Mouse (Mus musculus) forebrain, postnatal 0 days (tissue): ENCODE measurements around the gene Ppargc1a. TPM values are rescaled to one million over a fixed set of nuclear protein-coding genes. Genes with fewer than 3 reads are reported as not detected.

ENCODE experiments used
- ATAC-seq: fragments of 200-750 bp; cut with Nextera tagmentation; 2 replicates; pipeline ENCODE4 v1.8.0; 2017; ENCODE audit warnings: mild to moderate bottlenecking, moderate library complexity
- DNase-seq: peaks from one replicate; pipeline ENCODE4 v3.0.0-alpha.2; 2015
- H3K27ac ChIP-seq: fragments of 300-500 bp; sonication (generic); 2 replicates; pipeline ENCODE4 v1.5.1; 2014; ENCODE audit warnings: low read depth, mild to moderate bottlenecking, antibody characterized with exemption, low read length, moderate library complexity, mixed read lengths
- H3K27me3 ChIP-seq: fragments of 300-500 bp; sonication (generic); 2 replicates; pipeline ENCODE4 v1.6.1; 2014; ENCODE audit warnings: mild to moderate bottlenecking, low read length, mixed read lengths; ENCODE audit not compliant: insufficient read depth
- H3K36me3 ChIP-seq: fragments of 300-500 bp; sonication (generic); 2 replicates; pipeline ENCODE4 v1.6.1; 2014; ENCODE audit warnings: mild to moderate bottlenecking, moderate library complexity; ENCODE audit not compliant: insufficient read depth
- H3K4me1 ChIP-seq: fragments of 300-500 bp; sonication (generic); 2 replicates; pipeline ENCODE4 v1.6.1; 2014; ENCODE audit warnings: antibody characterized with exemption; ENCODE audit not compliant: insufficient read depth
- H3K4me2 ChIP-seq: fragments of 300-500 bp; sonication (generic); 2 replicates; pipeline ENCODE4 v1.6.1; 2014; ENCODE audit warnings: low read depth, mild to moderate bottlenecking, moderate library complexity
- H3K4me3 ChIP-seq: fragments of 300-500 bp; sonication (generic); 2 replicates; pipeline ENCODE4 v1.5.1; 2014; ENCODE audit warnings: low read depth, low read length, mixed read lengths
- H3K9ac ChIP-seq: fragments of 300-500 bp; sonication (generic); 2 replicates; pipeline ENCODE4 v1.6.1; 2014; ENCODE audit warnings: mild to moderate bottlenecking
- H3K9me3 ChIP-seq: fragments of 300-500 bp; sonication (generic); 2 replicates; pipeline ENCODE4 v1.6.1; 2016; ENCODE audit warnings: low read length
- CTCF ChIP-seq: sonication (generic); IDR thresholded peaks from 2 replicates; pipeline ENCODE4 v1.5.1; 2016; ENCODE audit warnings: antibody characterized with exemption, control low read depth, low read depth
- WGBS: fragments of 180-500 bp; shearing (Covaris S2); extraction: QIAGEN DNeasy Blood & Tissue Kit; methylation state at CpG from one replicate; pipeline ENCODE4 v1.1.7; 2014; 5-methylcytosine and 5-hydroxymethylcytosine counted together
- polyA plus RNA-seq: library from polyadenylated mRNA; unstranded; fragments of >200 nt; fragmentation: Nextera tagmentation; extraction: Ambion mirVana; gene quantifications from 2 replicates; pipeline ENCODE4 v1.2.1, GENCODE M21; 2015
- total RNA-seq: library from RNA; depleted of rRNA; stranded (reverse); fragments of >200 nt; gene quantifications from 2 replicates; pipeline ENCODE4 v1.2.3, GENCODE M21; 2014

Ppargc1a gene
- total and polyA plus RNA-seq, 2 experiments from 2014 or later: 10.4 to 13.7 TPM

GRCm38 (mm10) chr5:51479859-51480258 is 87.7 kb downstream of the Ppargc1a start:
- H3K27ac ChIP-seq: no peak overlapping the region
- no peak overlapping the region for H3K4me2 ChIP-seq
- no peak for TF ChIP-seq CTCF
- DNase-seq (no peak), ATAC-seq (no peak)
- H3K9ac ChIP-seq: no peak overlapping the region
- H3K4me1 ChIP-seq: no peaks in the 10 kb centered on the region
- H3K27me3 ChIP-seq: no peaks in the 10 kb centered on the region
- H3K36me3 ChIP-seq: no peaks in the 10 kb centered on the region
- H3K9me3 ChIP-seq: no peaks in the 10 kb centered on the region
- no peak overlapping the region for H3K4me3 ChIP-seq

- ATAC-seq: no peak
- H3K27ac ChIP-seq: no peak overlapping the region
- 53% methylated on average over 2 of the region's 2 CpGs for WGBS
- H3K9ac ChIP-seq: no peak overlapping the region
- H3K9me3 ChIP-seq: no peaks in the 10 kb centered on the region
- no peak for DNase-seq
- H3K27me3 ChIP-seq: no peaks in the 10 kb centered on the region
- H3K4me2 ChIP-seq: no peak overlapping the region
- no peak for TF ChIP-seq CTCF
- no peaks in the 10 kb centered on the region for H3K4me1 ChIP-seq
- H3K4me3 ChIP-seq: no peak overlapping the region
- no peaks in the 10 kb centered on the region for H3K36me3 ChIP-seq
Measured at GRCm38 (mm10) chr5:51479456-51479855, 88.1 kb downstream of the Ppargc1a start.

GRCm38 (mm10) chr5:51478319-51478994 is 89.1 kb downstream of the Ppargc1a start:
- Histone ChIP-seq H3K9me3 (no peaks in the 10 kb centered on the region), H3K4me2 (no peak overlapping the region), H3K9ac (no peak overlapping the region), H3K27ac (no peak overlapping the region), H3K4me3 (no peak overlapping the region), H3K4me1 (no peaks in the 10 kb centered on the region), H3K27me3 (no peaks in the 10 kb centered on the region), H3K36me3 (no peaks in the 10 kb centered on the region)
- WGBS: 38% methylated on average over 7 of the region's 7 CpGs
- no peak for ATAC-seq
- TF ChIP-seq CTCF: no peak
- no peak for DNase-seq

GRCm38 (mm10) chr5:51477140-51477539 is 90.4 kb downstream of the Ppargc1a start:
- DNase-seq (no peak), ATAC-seq (no peak)
- H3K27ac ChIP-seq: no peak overlapping the region
- H3K27me3 ChIP-seq: no peaks in the 10 kb centered on the region
- no peak overlapping the region for H3K4me3 ChIP-seq
- no peak overlapping the region for H3K9ac ChIP-seq
- no peak for TF ChIP-seq CTCF
- no peaks in the 10 kb centered on the region; the same call in 1 of the 2 replicates for H3K9me3 ChIP-seq
- 71% methylated on average over 3 of the region's 3 CpGs for WGBS
- no peak overlapping the region for H3K4me2 ChIP-seq
- no peaks in the 10 kb centered on the region for H3K36me3 ChIP-seq
- H3K4me1 ChIP-seq: no peaks in the 10 kb centered on the region

- no peak overlapping the region for H3K4me3 ChIP-seq
- no peaks in the 10 kb centered on the region for H3K4me1 ChIP-seq
- H3K27ac ChIP-seq: no peak overlapping the region
- no peak overlapping the region for H3K9ac ChIP-seq
- ATAC-seq (no peak), DNase-seq (no peak)
- no peaks in the 10 kb centered on the region for H3K27me3 ChIP-seq
- WGBS: 69% methylated on average over 4 of the region's 4 CpGs
- H3K4me2 ChIP-seq: no peak overlapping the region
- no peaks in the 10 kb centered on the region; the same call in 1 of the 2 replicates for H3K9me3 ChIP-seq
- TF ChIP-seq CTCF: no peak
- no peaks in the 10 kb centered on the region for H3K36me3 ChIP-seq
Measured at GRCm38 (mm10) chr5:51475034-51475541, 92.4 kb downstream of the Ppargc1a start.

GRCm38 (mm10) chr5:51471614-51472013 is 95.9 kb downstream of the Ppargc1a start:
- ATAC-seq (no peak), DNase-seq (no peak)
- no peak overlapping the region for H3K4me2 ChIP-seq
- WGBS: 94% methylated on average over 4 of the region's 4 CpGs
- no peaks in the 10 kb centered on the region for H3K36me3 ChIP-seq
- H3K9ac ChIP-seq: no peak overlapping the region
- H3K4me3 ChIP-seq: no peak overlapping the region
- H3K4me1 ChIP-seq: no peaks in the 10 kb centered on the region
- TF ChIP-seq CTCF: no peak
- no peaks in the 10 kb centered on the region for H3K27me3 ChIP-seq
- H3K27ac ChIP-seq: no peak overlapping the region
- no peaks in the 10 kb centered on the region; the same call in 1 of the 2 replicates for H3K9me3 ChIP-seq

- Histone ChIP-seq H3K9me3 (no peaks in the 10 kb centered on the region), H3K4me1 (no peaks in the 10 kb centered on the region), H3K27ac (no peak overlapping the region), H3K4me3 (no peak overlapping the region), H3K36me3 (no peaks in the 10 kb centered on the region), H3K9ac (no peak overlapping the region), H3K4me2 (no peak overlapping the region), H3K27me3 (no peaks in the 10 kb centered on the region)
- DNase-seq: no peak
- no peak for ATAC-seq
- WGBS: 84% methylated on average over 5 of the region's 5 CpGs
- TF ChIP-seq CTCF: no peak
Measured at GRCm38 (mm10) chr5:51466036-51466435, 101.5 kb downstream of the Ppargc1a start.
